Mouse (Mus musculus) embryonic facial prominence, embryonic 10.5 days (tissue): ENCODE data around the gene Fpgs. TPM values are rescaled to one million over a fixed set of nuclear protein-coding genes. Genes with fewer than 3 reads are reported as not detected.

Experiments used
- DNase-seq: peaks from one replicate; pipeline ENCODE4 v3.0.0-alpha.2; 2017; ENCODE audit warnings: low spot score
- H3K27ac ChIP-seq: fragments of 300-500 bp; sonication (generic); replicated peaks from 2 replicates; pipeline ENCODE4 v1.5.1; 2016; ENCODE audit warnings: mild to moderate bottlenecking
- H3K27me3 ChIP-seq: fragments of 300-500 bp; sonication (generic); replicated peaks from 2 replicates; pipeline ENCODE4 v1.6.1; 2016; ENCODE audit warnings: low read depth, mild to moderate bottlenecking; ENCODE audit not compliant: poor library complexity, severe bottlenecking
- H3K36me3 ChIP-seq: fragments of 300-500 bp; sonication (generic); replicated peaks from 2 replicates; pipeline ENCODE4 v1.6.1; 2016; ENCODE audit warnings: mild to moderate bottlenecking, moderate library complexity
- H3K4me1 ChIP-seq: fragments of 300-500 bp; sonication (generic); 2 replicates; pipeline ENCODE4 v1.6.1; 2016
- H3K4me3 ChIP-seq: fragments of 300-500 bp; sonication (generic); 2 replicates; pipeline ENCODE4 v1.5.1; 2016; ENCODE audit warnings: mild to moderate bottlenecking, moderate library complexity
- H3K9me3 ChIP-seq: fragments of 300-500 bp; sonication (generic); 2 replicates; pipeline ENCODE4 v1.6.1; 2016; ENCODE audit warnings: mild to moderate bottlenecking
- WGBS: fragments of 180-500 bp; shearing (Covaris S2); methylation state at CpG from one replicate; pipeline ENCODE4 v1.1.7; 2016; 5-methylcytosine and 5-hydroxymethylcytosine counted together
- polyA plus RNA-seq: library from polyadenylated mRNA; unstranded; fragments of >200 nt; fragmentation: Nextera tagmentation; extraction: Ambion mirVana; gene quantifications from 2 replicates; pipeline ENCODE4 v1.2.1, GENCODE M21; 2016

The Fpgs gene
- polyA plus RNA-seq, 1 experiment from 2014 or later = 33.5 TPM

- no peak for DNase-seq
- Histone ChIP-seq H3K36me3 (peaks cover 69% of the 10 kb centered on the region), H3K4me1 (peaks cover 37% of the 10 kb centered on the region), H3K27me3 (no peaks in the 10 kb centered on the region), H3K27ac (no peak overlapping the region), H3K4me3 (0 out of 2 replicates have a peak overlapping the region, but pooled peaks have one; percentile 15), H3K9me3 (no peaks in the 10 kb centered on the region)
- WGBS = 96% methylated on average over 20 of the region's 20 CpGs
Observed at GRCm38 (mm10) chr2:32709521-32710137, 5.7 kb upstream of the Fpgs start.

GRCm38 (mm10) chr2:32708643-32709042 is 4.7 kb upstream of the Fpgs start:
- Histone ChIP-seq H3K27me3 (no peaks in the 10 kb centered on the region), H3K4me3 (no peak overlapping the region), H3K4me1 (peaks cover 27% of the 10 kb centered on the region), H3K9me3 (no peaks in the 10 kb centered on the region), H3K27ac (no peak overlapping the region), H3K36me3 (peaks cover 79% of the 10 kb centered on the region)
- DNase-seq = peak; percentile 82
- WGBS = 46% methylated on average over 3 of the region's 3 CpGs

GRCm38 (mm10) chr2:32706971-32707370 is 3.0 kb upstream of the Fpgs start:
- 94% methylated on average over 6 of the region's 6 CpGs for WGBS
- H3K4me3 ChIP-seq = no peak overlapping the region
- peaks cover 96% of the 10 kb centered on the region for H3K36me3 ChIP-seq
- H3K4me1 ChIP-seq = peaks cover 16% of the 10 kb centered on the region
- no peaks in the 10 kb centered on the region for H3K9me3 ChIP-seq
- no peaks in the 10 kb centered on the region for H3K27me3 ChIP-seq
- no peak for DNase-seq
- H3K27ac ChIP-seq = no peak overlapping the region

- H3K36me3 ChIP-seq = peaks cover 84% of the 10 kb centered on the region
Observed at GRCm38 (mm10) chr2:32705018-32705417, 1.1 kb upstream of the Fpgs start.

GRCm38 (mm10) chr2:32703046-32703445 is 899 bp downstream of the Fpgs start:
- WGBS = 96% methylated on average over 8 of the region's 8 CpGs
- H3K36me3 ChIP-seq = peaks cover 65% of the 10 kb centered on the region

More at GRCm38 (mm10) chr2:32705018-32705417, 1.1 kb upstream of the Fpgs start:
- H3K27ac ChIP-seq = no peak overlapping the region
- no peaks in the 10 kb centered on the region for H3K9me3 ChIP-seq
- WGBS = 89% methylated on average over 7 of the region's 7 CpGs
- no peak overlapping the region for H3K4me3 ChIP-seq
- H3K4me1 ChIP-seq = peaks cover 6% of the 10 kb centered on the region; the same call in 1 of the 2 replicates
- DNase-seq = no peak
- no peaks in the 10 kb centered on the region for H3K27me3 ChIP-seq

GRCm38 (mm10) chr2:32700966-32701743 is 2.8 kb downstream of the Fpgs start:
- Histone ChIP-seq H3K27me3 (no peaks in the 10 kb centered on the region), H3K9me3 (no peaks in the 10 kb centered on the region), H3K36me3 (peaks cover 46% of the 10 kb centered on the region), H3K27ac (0 out of 2 replicates have a peak overlapping the region, but pooled peaks have one; percentile 24), H3K4me3 (no peak overlapping the region), H3K4me1 (peaks cover 4% of the 10 kb centered on the region)
- no peak for DNase-seq
- 88% methylated on average over 14 of the region's 14 CpGs for WGBS

More at GRCm38 (mm10) chr2:32703046-32703445, 899 bp downstream of the Fpgs start:
- Histone ChIP-seq H3K4me3 (no peak overlapping the region), H3K27ac (no peak overlapping the region), H3K4me1 (no peaks in the 10 kb centered on the region; the same call in 1 of the 2 replicates), H3K27me3 (no peaks in the 10 kb centered on the region), H3K9me3 (no peaks in the 10 kb centered on the region)
- no peak for DNase-seq

GRCm38 (mm10) chr2:32699680-32700079 is 4.3 kb downstream of the Fpgs start:
- 83% methylated on average over 6 of the region's 6 CpGs for WGBS
- no peaks in the 10 kb centered on the region for H3K9me3 ChIP-seq

GRCm38 (mm10) chr2:32694691-32695090 is 9.3 kb downstream of the Fpgs start:
- 88% methylated on average over 12 of the region's 12 CpGs for WGBS
- DNase-seq = no peak
- H3K27ac ChIP-seq = peak overlapping the region; percentile 91

More at GRCm38 (mm10) chr2:32699680-32700079, 4.3 kb downstream of the Fpgs start:
- no peak overlapping the region for H3K4me3 ChIP-seq
- peaks cover 31% of the 10 kb centered on the region for H3K36me3 ChIP-seq
- no peak overlapping the region for H3K27ac ChIP-seq
- no peak for DNase-seq
- H3K27me3 ChIP-seq = no peaks in the 10 kb centered on the region
- H3K4me1 ChIP-seq = peaks cover 4% of the 10 kb centered on the region

GRCm38 (mm10) chr2:32693823-32694411 is 10.0 kb downstream of the Fpgs start:
- Histone ChIP-seq H3K36me3 (peaks cover 15% of the 10 kb centered on the region; the same call in 1 of the 2 replicates), H3K4me1 (peaks cover 52% of the 10 kb centered on the region), H3K4me3 (peak overlapping the region; percentile 95), H3K27me3 (no peaks in the 10 kb centered on the region), H3K27ac (peak overlapping the region; percentile 91), H3K9me3 (no peaks in the 10 kb centered on the region)
- DNase-seq = peak; percentile 97
- under 1% methylated on average over 51 of the region's 51 CpGs for WGBS

More at GRCm38 (mm10) chr2:32694691-32695090, 9.3 kb downstream of the Fpgs start:
- peaks cover 45% of the 10 kb centered on the region for H3K4me1 ChIP-seq
- peak overlapping the region; percentile 95 for H3K4me3 ChIP-seq
- no peaks in the 10 kb centered on the region for H3K27me3 ChIP-seq
- H3K9me3 ChIP-seq = no peaks in the 10 kb centered on the region
- peaks cover 15% of the 10 kb centered on the region; the same call in 1 of the 2 replicates for H3K36me3 ChIP-seq

GRCm38 (mm10) chr2:32693282-32693681 is 10.7 kb downstream of the Fpgs start:
- 26% methylated on average over 7 of the region's 7 CpGs for WGBS
- peak overlapping the region; percentile 95 for H3K4me3 ChIP-seq
- no peaks in the 10 kb centered on the region for H3K27me3 ChIP-seq
- no peak for DNase-seq
- H3K4me1 ChIP-seq = peaks cover 52% of the 10 kb centered on the region
- H3K36me3 ChIP-seq = peaks cover 17% of the 10 kb centered on the region
- peak overlapping the region; percentile 91 for H3K27ac ChIP-seq
- no peaks in the 10 kb centered on the region for H3K9me3 ChIP-seq

GRCm38 (mm10) chr2:32692496-32692895 is 11.4 kb downstream of the Fpgs start:
- WGBS = 96% methylated on average over 14 of the region's 14 CpGs
- Histone ChIP-seq H3K9me3 (no peaks in the 10 kb centered on the region), H3K4me1 (peaks cover 51% of the 10 kb centered on the region), H3K27me3 (no peaks in the 10 kb centered on the region), H3K27ac (no peak overlapping the region), H3K36me3 (peaks cover 25% of the 10 kb centered on the region), H3K4me3 (peak overlapping the region; percentile 95)
- DNase-seq = no peak

GRCm38 (mm10) chr2:32691041-32691440 is 12.9 kb downstream of the Fpgs start:
- H3K9me3 ChIP-seq = no peaks in the 10 kb centered on the region
- no peaks in the 10 kb centered on the region for H3K27me3 ChIP-seq
- no peak for DNase-seq
- 87% methylated on average over 11 of the region's 11 CpGs for WGBS
- H3K27ac ChIP-seq = no peak overlapping the region
- no peak overlapping the region for H3K4me3 ChIP-seq
- peaks cover 40% of the 10 kb centered on the region for H3K36me3 ChIP-seq
- H3K4me1 ChIP-seq = peaks cover 48% of the 10 kb centered on the region
